Mouse (Mus musculus) adrenal gland, postnatal 36 days (tissue): Measurements from ENCODE around the gene Tsr1. TPM values are rescaled to one million over a fixed set of nuclear protein-coding genes. Genes with fewer than 3 reads are reported as not detected.

Experiments used
- microRNA-seq: library from miRNA; unstranded; fragments of <30 nt; microRNA quantifications from one replicate; pipeline ENCODE4 v1.2.0, GENCODE M21; 2021
- total RNA-seq, 2 experiments: library from RNA; stranded (reverse); gene quantifications; 2 replicates each; pipeline ENCODE4 v1.2.3; 2021

Tsr1 gene
- total RNA-seq, 2 experiments from 2014 or later, result 37.8 to 47.5 TPM

Small RNAs within 50 kb of the gene (microRNA-seq; reads per million reads assigned to microRNA genes)
- 1.00 reads per million for gene Mir6926

Other genes starting within 250 kb of the Tsr1 start
- 100 to 1,000 TPM; 203 TPM for gene Cluh, start 248.6 kb upstream of the Tsr1 start, total RNA-seq
- 100 to 1,000 TPM; 190 to 203 TPM for gene Pafah1b1, start 173.4 kb upstream of the Tsr1 start, total RNA-seq
- 10 to 100 TPM; 29.0 to 37.6 TPM for gene Mettl16, start 127.2 kb upstream of the Tsr1 start, total RNA-seq
- 10 to 100 TPM; 27.6 to 30.6 TPM for gene Mnt, start 67.2 kb upstream of the Tsr1 start, total RNA-seq
- gene Sgsm2, start 1.0 kb upstream of the Tsr1 start, total RNA-seq, result 10 to 100 TPM; 19.0 to 22.4 TPM
- gene Smg6, start 27.8 kb downstream of the Tsr1 start, total RNA-seq, result 10 to 100 TPM; 19.2 to 23.5 TPM
- gene Srr, start 27.9 kb downstream of the Tsr1 start, total RNA-seq, result 10 to 100 TPM; 44.4 to 45.9 TPM